Mouse (Mus musculus) lung, adult 10 weeks (tissue): ENCODE measurements around the gene Myo1h. TPM values are rescaled to one million over a fixed set of nuclear protein-coding genes. Genes with fewer than 3 reads are reported as not detected.

Experiments
- polyA plus RNA-seq: library from polyadenylated mRNA; stranded (reverse); fragments of 350-450 nt; fragmentation: Illumina TruSeq; extraction: RNeasy Lipid Tissue Mini Kit (QIAGEN cat#74804); gene quantifications from one replicate; pipeline ENCODE4 v1.2.3, GENCODE M21; 2014; ENCODE audit warnings: low read depth, low replicate concordance; ENCODE audit not compliant: insufficient read depth

Gene Myo1h
- polyA plus RNA-seq = 2.7 TPM

GRCm38 (mm10) chr5:114288874-114289273, at the start of gene Myo1h:
Myo1h (plus strand) TSS chr5:114289166.

DNA sequence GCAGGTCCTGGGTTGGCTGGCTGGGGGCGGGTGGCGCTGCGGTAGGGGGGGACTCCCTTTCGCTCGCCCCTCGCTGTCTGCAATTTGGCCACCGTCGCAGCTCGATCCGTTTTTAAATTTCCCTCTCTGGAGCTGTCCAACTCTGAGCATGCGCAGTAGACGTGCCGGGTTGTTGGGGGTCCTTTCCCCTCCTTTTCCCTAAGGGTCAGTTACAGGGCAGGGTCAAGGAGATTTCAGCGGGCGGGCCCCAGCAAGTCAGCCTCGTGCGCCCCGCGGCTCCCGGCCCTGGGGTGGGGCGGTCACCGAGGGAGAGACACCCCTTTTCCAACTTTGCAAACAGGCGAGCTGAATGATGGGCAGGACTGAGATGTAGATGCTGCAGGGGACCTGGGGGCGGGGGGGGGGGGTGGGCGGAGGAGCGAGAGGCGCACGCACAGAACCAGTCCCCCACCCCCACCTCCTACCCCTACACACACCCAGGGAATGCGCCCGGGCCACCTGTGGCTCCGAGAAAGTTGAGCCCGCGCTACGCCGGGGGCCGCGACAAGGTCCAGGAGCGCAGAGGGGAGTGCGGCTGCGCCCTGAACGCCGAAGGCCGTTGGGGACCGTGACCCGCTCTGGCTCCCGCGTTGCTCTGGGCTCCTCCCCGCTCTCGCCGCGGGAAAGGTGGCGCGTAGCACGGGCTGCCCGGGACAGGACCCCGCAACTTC, 15.1 kb upstream of the Myo1h start, which contains the start of gene Foxn4:
TSS of gene Foxn4 (minus strand) at position 115 of the 710 bp plus-strand sequence.

GRCm38 (mm10) chr5:114380209-114381012, 91.4 kb downstream of the Myo1h start, which contains the start of the genes Kctd10 and Ube3b:
Kctd10 (minus strand) TSS chr5:114380508.
Ube3b (plus strand) TSS chr5:114380607.

Other genes starting within 250 kb of the Myo1h start
- gene Usp30, start 223.7 kb upstream of the Myo1h start, polyA plus RNA-seq = 6.5 TPM
- not detected for gene Svop, start 197.6 kb upstream of the Myo1h start, polyA plus RNA-seq
- gene Alkbh2, start 160.9 kb upstream of the Myo1h start, polyA plus RNA-seq = 8.2 TPM
- 1.3 TPM for gene Ung, start 158.8 kb upstream of the Myo1h start, polyA plus RNA-seq
- gene Acacb, start 142.6 kb upstream of the Myo1h start, polyA plus RNA-seq = 4.9 TPM
- 0.12 TPM for gene Foxn4, start 15.4 kb upstream of the Myo1h start, polyA plus RNA-seq
- 177 TPM for gene Kctd10, start 91.3 kb downstream of the Myo1h start, polyA plus RNA-seq
- gene Ube3b, start 91.4 kb downstream of the Myo1h start, polyA plus RNA-seq = 29.5 TPM
- 6.5 TPM for gene Mmab, start 154.9 kb downstream of the Myo1h start, polyA plus RNA-seq
- 23.2 TPM for gene Mvk, start 155.1 kb downstream of the Myo1h start, polyA plus RNA-seq